Mouse (Mus musculus) erythroblast, embryonic 14.5 days (primary cell): ENCODE measurements around the gene Gm43517. TPM values are rescaled to one million over a fixed set of nuclear protein-coding genes. Genes with fewer than 3 reads are reported as not detected.

ENCODE experiments used
- H3K27me3 ChIP-seq: 2 replicates; pipeline ENCODE4 v1.6.1; 2012; ENCODE audit warnings: inconsistent platforms; ENCODE audit not compliant: control insufficient read depth
- H3K36me3 ChIP-seq: 2 replicates; pipeline ENCODE4 v1.6.1; 2012; ENCODE audit warnings: mild to moderate bottlenecking, inconsistent platforms; ENCODE audit not compliant: control insufficient read depth
- H3K4me1 ChIP-seq: 2 replicates; pipeline ENCODE4 v1.6.1; 2012; ENCODE audit warnings: inconsistent platforms; ENCODE audit not compliant: control insufficient read depth
- H3K4me3 ChIP-seq: replicated peaks from 2 replicates; pipeline ENCODE3; 2012; ENCODE audit warnings: moderate library complexity, mild to moderate bottlenecking, inconsistent platforms
- H3K9me3 ChIP-seq: 2 replicates; pipeline ENCODE4 v1.6.1; 2012; ENCODE audit warnings: low read length, inconsistent platforms, mixed read lengths; ENCODE audit not compliant: control insufficient read depth
- GATA1 ChIP-seq: IDR thresholded peaks from 2 replicates; pipeline ENCODE4 v1.6.1; 2012; ENCODE audit warnings: low read length, inconsistent platforms, mixed read lengths
- TAL1 ChIP-seq: IDR thresholded peaks from 3 replicates; pipeline ENCODE4 v1.6.1; 2012; ENCODE audit warnings: low read length, inconsistent platforms, mixed read lengths
- polyA plus RNA-seq: library from polyadenylated mRNA; stranded (reverse); fragments of >175 nt; gene quantifications from 2 replicates; pipeline ENCODE4 v1.2.3, GENCODE M21; 2012

Gm43517 gene
- polyA plus RNA-seq, 1 experiment: not detected

DNA sequence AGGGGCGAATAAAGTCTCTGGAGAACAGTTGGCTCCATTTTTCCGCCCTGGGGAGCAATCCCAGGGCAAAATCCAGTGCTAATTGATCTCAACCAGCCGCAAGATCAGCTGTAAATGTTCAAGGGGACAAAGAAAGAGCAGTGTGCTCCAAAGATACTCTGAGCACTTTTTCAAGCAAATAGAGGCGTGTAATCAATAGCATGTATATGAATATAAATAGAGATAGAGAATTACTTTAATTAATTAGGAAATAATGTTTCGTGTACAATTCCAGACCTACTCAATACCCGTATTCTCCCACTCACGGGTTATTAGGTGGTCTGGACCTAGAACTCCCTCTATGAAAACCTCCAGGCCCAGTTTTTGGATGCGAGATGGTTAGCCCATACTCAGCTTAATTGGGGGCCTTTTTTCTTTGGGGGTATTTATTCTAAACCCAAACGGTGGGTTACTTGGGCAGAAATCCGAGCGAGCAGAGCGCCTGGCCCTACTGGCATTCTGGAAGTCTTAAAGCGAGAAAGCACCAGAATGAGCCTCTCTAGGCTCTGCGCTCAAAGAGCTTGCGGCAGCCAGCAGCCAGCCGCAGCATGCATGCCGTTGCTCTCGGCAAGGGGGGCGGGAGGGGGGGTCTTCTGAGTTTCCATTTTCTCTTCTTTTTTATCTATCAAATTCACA lies 8.5 kb upstream of the Gm43517 start:
- Histone ChIP-seq H3K36me3 (no peaks in the 10 kb centered on the region), H3K4me3 (no peak overlapping the region), H3K9me3 (no peaks in the 10 kb centered on the region), H3K27me3 (peaks cover 91% of the 10 kb centered on the region), H3K4me1 (no peaks in the 10 kb centered on the region)
- no peak for TF ChIP-seq GATA1
- no peak for TF ChIP-seq TAL1

DNA sequence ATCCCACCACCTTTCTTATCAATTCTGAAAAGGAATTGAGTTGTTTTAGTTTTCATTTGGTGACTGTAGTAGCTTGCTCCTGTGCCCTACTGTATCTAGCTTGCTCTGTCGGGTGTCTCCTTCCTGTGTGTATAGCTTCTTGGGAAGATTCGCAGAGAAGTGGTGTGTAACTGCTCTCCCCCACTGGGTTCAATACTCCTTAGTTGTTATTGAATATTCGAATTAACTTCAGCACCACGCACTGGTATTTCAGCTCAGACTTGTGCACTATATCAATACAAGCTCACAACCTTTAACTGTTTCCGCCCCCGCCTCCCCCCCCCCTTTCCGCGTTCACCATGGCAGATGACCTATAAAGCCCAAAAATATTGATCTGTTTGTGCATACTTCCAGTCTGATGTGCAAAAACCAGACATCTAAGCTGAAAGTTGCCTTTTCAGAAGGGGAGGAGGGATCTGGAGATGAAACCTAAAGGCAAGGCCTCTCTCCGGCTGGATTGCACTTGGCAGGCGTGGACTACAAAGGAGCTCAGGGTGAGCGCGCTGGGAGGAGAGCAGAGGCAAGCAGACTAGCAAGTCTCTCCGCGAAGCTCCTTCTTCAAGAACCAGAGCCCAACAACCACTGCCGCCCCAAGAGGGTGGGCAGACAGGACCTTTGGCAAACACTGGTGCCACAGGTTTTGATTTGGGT lies 7.5 kb upstream of the Gm43517 start:
- Histone ChIP-seq H3K27me3 (peaks cover 100% of the 10 kb centered on the region), H3K9me3 (no peaks in the 10 kb centered on the region), H3K4me3 (no peak overlapping the region), H3K4me1 (no peaks in the 10 kb centered on the region), H3K36me3 (no peaks in the 10 kb centered on the region)
- TF ChIP-seq TAL1: no peak
- TF ChIP-seq GATA1: no peak

DNA sequence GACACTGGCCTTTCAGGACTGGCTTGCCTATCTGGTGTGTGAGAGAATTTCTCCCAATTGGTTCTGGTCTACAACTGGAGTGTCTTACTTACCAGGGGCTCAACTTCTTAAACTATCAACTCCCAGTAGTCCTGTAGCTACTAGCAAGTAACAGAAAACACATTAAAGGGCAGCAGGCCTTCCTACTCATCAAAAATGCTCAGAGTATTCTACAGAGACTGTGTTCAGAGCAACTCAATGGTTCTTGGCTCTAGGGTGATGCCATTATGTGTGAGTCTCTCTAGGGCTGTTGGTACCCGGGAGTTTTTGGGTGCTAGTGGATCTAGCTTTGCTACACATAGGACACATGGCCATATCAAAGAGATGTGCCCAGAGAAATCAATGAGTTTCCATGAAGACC lies 6.1 kb upstream of the Gm43517 start:
- TF ChIP-seq GATA1 (no peak), TAL1 (no peak)
- H3K4me1 ChIP-seq: no peaks in the 10 kb centered on the region
- no peak overlapping the region for H3K4me3 ChIP-seq
- H3K36me3 ChIP-seq: no peaks in the 10 kb centered on the region
- peaks cover 100% of the 10 kb centered on the region for H3K27me3 ChIP-seq
- H3K9me3 ChIP-seq: no peaks in the 10 kb centered on the region

DNA sequence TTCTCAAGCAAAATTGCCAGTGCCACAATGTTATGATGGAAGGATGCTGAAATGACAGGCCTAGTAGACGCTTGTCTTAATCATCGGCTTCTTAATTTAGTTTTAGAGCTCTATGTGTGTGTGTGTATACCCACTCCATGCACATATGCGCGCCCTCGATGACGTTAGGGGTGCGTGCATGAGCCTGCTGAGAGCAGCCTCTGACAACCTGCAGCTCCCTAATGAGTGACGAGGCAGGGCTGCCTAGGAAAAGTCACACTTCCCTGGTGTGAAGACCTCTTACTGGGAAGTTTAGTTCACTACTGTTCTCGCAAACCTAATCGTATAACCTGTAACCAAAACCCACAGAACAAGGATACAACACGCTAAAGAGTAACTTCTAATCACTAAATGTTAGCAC lies 5.5 kb upstream of the Gm43517 start:
- H3K9me3 ChIP-seq: no peaks in the 10 kb centered on the region; the same call in 1 of the 2 replicates
- no peaks in the 10 kb centered on the region for H3K4me1 ChIP-seq
- H3K27me3 ChIP-seq: peaks cover 100% of the 10 kb centered on the region
- no peak for TF ChIP-seq GATA1
- no peak for TF ChIP-seq TAL1
- H3K36me3 ChIP-seq: no peaks in the 10 kb centered on the region
- H3K4me3 ChIP-seq: no peak overlapping the region

DNA sequence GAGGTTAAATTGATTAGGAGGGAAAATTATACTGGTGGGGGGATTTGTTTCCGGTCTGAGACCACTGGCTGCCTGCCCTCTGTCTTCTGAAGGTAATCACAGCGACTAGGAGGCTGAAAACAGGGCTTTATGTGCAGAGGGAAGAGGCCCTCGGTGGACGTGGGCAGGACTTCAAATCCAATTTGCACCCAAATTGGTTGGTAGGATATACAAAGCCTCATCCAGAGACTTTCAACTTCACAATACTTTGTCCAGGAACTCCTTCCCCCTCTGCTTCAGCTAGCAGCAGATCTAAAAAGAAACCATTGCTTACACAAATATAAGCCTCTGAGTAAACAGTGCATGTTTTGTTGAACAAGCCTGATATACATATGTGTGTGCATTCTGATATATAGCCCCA lies 4.5 kb upstream of the Gm43517 start:
- H3K4me3 ChIP-seq: no peak overlapping the region
- H3K36me3 ChIP-seq: no peaks in the 10 kb centered on the region
- H3K4me1 ChIP-seq: no peaks in the 10 kb centered on the region
- peaks cover 6% of the 10 kb centered on the region for H3K9me3 ChIP-seq
- H3K27me3 ChIP-seq: peaks cover 100% of the 10 kb centered on the region
- no peak for TF ChIP-seq TAL1
- no peak for TF ChIP-seq GATA1

DNA sequence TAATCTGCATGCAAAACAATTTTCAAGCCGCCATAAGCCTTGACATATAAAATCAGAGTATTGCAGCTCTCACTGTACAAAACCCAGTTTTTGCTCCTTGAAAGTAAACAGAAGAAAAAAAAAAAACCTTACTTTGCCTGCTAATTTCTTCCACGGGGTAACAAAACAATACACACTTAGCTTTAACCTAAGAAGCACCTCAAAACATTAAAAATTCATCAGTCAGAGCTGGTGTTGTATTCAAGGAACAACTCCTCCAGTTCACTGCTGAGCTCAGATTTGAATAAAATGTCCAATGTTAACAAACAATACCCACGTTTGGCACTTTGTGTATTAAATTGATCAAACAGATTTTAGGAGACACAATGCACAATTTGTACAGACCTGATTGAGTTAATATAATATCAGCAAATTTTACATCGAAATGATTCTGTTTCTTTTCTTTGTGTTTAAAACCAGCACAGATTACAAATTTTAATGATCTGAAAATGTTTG lies 3.9 kb upstream of the Gm43517 start:
- no peak overlapping the region for H3K4me3 ChIP-seq
- H3K9me3 ChIP-seq: peaks cover 8% of the 10 kb centered on the region
- H3K4me1 ChIP-seq: no peaks in the 10 kb centered on the region
- H3K27me3 ChIP-seq: peaks cover 100% of the 10 kb centered on the region
- H3K36me3 ChIP-seq: no peaks in the 10 kb centered on the region
- no peak for TF ChIP-seq GATA1
- TF ChIP-seq TAL1: no peak

GRCm38 (mm10) chr12:49381721-49382365 lies 3.1 kb upstream of the Gm43517 start:
- Histone ChIP-seq H3K4me3 (no peak overlapping the region), H3K9me3 (peaks cover 8% of the 10 kb centered on the region), H3K27me3 (peaks cover 100% of the 10 kb centered on the region), H3K4me1 (no peaks in the 10 kb centered on the region), H3K36me3 (no peaks in the 10 kb centered on the region)
- TF ChIP-seq TAL1 (no peak), GATA1 (no peak)

DNA sequence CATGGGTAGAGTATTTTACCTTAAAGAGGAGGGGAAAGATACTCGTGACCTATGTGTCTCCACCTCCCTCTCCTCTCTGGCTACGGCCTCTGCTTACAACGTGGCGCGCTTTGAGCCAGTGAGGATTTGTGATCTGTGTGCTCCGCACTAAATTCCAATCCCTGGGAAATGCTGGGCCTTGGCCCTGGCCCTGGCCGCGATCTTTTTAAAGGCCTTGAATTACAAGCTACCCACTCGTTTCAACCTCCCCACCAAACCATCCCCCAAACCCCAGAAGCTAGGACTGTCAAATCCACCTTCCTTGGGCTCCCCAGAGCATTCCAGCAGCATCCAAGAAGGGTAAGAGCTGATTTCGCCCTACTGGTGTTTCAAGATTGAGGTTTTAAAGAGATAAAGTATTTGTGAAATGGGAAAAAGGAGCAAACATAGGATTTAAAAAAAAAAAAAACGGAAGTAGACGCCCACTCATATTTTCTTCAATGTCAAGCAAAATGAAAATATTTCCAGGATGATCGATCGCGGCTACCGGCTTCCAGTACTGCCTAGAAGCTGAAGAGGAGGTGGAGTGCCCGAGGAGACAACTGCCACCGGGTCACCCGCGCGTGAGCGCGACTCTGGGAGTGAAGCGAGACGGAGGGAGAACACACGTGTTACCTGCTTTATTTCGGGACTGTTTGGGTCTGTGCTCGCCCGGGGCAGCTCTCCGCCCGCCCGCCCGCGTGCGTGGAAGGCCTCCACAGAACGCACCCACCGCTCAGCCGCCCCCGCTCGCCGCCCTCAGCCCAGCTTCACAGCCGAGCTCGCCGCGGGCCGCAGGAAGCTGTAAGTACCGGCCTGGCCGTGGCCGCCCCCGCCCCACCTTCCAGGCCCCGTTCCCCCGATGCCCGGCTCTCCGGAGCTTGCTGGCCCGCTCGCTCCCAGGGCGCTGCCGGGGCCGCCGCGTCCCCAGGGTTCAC lies 2.1 kb upstream of the Gm43517 start, which contains the start of gene Foxg1:
Gene Foxg1, plus strand, starts transcription at position 96 of the 956 bp plus-strand sequence.
- Histone ChIP-seq H3K9me3 (peaks cover 8% of the 10 kb centered on the region), H3K27me3 (peaks cover 94% of the 10 kb centered on the region), H3K36me3 (no peaks in the 10 kb centered on the region), H3K4me3 (no peak within 1 kb of the TSS), H3K4me1 (no peaks in the 10 kb centered on the region)
- no peak for TF ChIP-seq TAL1
- no peak for TF ChIP-seq GATA1
